Mouse (Mus musculus) MN1 (cell line): ENCODE measurements around the gene Igfbp5.

Source experiments
- DNase-seq: peaks from one replicate; pipeline ENCODE4 v3.0.0-alpha.2; 2016; ENCODE audit warnings: low spot score

The Igfbp5 gene

DNA sequence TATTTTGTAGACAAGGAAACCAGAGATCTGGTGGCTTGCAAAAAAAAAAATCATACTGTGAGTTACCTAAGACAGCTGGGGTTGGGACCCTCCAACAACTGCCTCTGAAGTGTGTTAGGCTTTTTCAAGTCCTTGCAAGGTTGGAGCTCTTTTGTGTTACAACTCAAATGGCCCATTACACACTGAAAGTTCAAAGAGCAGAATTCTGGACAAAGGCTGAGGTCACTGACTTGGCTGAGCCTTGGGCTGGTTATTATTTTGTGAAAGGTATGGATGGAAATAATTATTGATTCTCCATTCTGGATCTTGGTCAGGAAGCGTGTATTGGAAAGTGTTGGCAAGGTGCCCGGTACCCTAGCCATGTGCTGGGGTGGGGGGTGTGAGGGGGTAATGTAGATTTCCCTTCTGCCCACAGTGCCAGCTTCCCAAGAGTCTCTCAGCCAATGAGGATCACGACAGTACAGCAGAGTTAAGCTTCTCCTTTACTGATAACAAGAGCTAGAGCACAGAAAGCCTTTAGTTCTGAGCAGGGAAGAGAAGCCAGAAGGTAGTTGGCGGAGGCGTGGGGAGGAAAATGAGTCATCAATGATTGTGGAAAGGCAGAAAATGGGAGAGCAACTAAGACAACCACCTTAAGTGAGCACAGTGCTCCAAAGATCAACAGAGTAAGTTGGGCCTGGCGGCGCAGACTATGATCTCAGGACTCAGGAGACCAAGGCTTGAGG is 64.6 kb downstream of the Igfbp5 start:
- no peak for DNase-seq

DNA sequence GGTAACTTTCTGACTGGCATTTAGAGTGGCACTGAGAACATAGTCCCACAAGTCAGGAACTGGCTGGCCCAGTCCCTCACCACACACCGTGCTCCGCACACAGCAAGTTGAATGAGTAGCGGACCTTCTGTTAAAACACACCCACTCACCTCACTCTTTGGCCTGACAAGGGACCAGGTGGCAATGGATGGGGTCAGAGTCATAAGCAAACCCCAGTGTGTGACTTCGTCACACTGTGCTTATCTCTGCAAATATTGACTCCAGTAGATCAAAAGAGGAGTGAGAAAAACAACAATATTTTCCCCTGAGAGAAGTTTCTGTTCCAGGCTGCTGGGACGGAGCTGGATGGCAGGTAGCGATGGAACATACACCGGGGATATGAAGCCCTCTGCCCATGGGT is 65.4 kb downstream of the Igfbp5 start:
- DNase-seq: no peak
